Mouse (Mus musculus) stomach, postnatal 0 days (tissue): ENCODE measurements around the gene Fut9. TPM values are rescaled to one million over a fixed set of nuclear protein-coding genes. Genes with fewer than 3 reads are reported as not detected.

ENCODE experiments used
- ATAC-seq: fragments of 200-750 bp; cut with Nextera tagmentation; 2 replicates; pipeline ENCODE4 v1.8.0; 2017; ENCODE audit not compliant: low FRiP score, low TSS enrichment
- DNase-seq: peaks from one replicate; pipeline ENCODE4 v3.0.0-alpha.2; 2016; ENCODE audit warnings: low spot score
- H3K27ac ChIP-seq: fragments of 300-500 bp; sonication (generic); replicated peaks from 2 replicates; pipeline ENCODE4 v1.5.1; 2014; ENCODE audit warnings: mild to moderate bottlenecking, control low read depth
- H3K27me3 ChIP-seq: fragments of 300-500 bp; sonication (generic); 2 replicates; pipeline ENCODE4 v1.6.1; 2014; ENCODE audit warnings: low read length; ENCODE audit not compliant: control insufficient read depth, insufficient read depth
- H3K36me3 ChIP-seq: fragments of 300-500 bp; sonication (generic); 2 replicates; pipeline ENCODE4 v1.6.1; 2014; ENCODE audit warnings: low read length, mixed read lengths; ENCODE audit not compliant: control insufficient read depth, insufficient read depth
- H3K4me1 ChIP-seq: fragments of 300-500 bp; sonication (generic); replicated peaks from 2 replicates; pipeline ENCODE4 v1.6.1; 2014; ENCODE audit warnings: antibody characterized with exemption; ENCODE audit not compliant: control insufficient read depth, insufficient read depth
- H3K4me2 ChIP-seq: fragments of 300-500 bp; sonication (generic); replicated peaks from 2 replicates; pipeline ENCODE4 v1.6.1; 2014; ENCODE audit warnings: low read depth, mild to moderate bottlenecking, control low read depth, moderate library complexity
- H3K4me3 ChIP-seq: fragments of 300-500 bp; sonication (generic); 2 replicates; pipeline ENCODE4 v1.5.1; 2014; ENCODE audit warnings: low read depth, low read length, control low read depth
- H3K9ac ChIP-seq: fragments of 300-500 bp; sonication (generic); 2 replicates; pipeline ENCODE4 v1.6.1; 2014; ENCODE audit warnings: mild to moderate bottlenecking, low read length, control low read depth, mixed read lengths
- H3K9me3 ChIP-seq: fragments of 300-500 bp; sonication (generic); 2 replicates; pipeline ENCODE4 v1.6.1; 2016; ENCODE audit warnings: low read length; ENCODE audit not compliant: control insufficient read depth
- CTCF ChIP-seq: IDR thresholded peaks from 2 replicates; pipeline ENCODE4 v1.5.1; 2016; ENCODE audit warnings: antibody characterized with exemption, low read depth, mild to moderate bottlenecking, moderate library complexity
- EP300 ChIP-seq: optimal IDR thresholded peaks from 2 replicates; pipeline ENCODE3; 2016; ENCODE audit warnings: antibody characterized with exemption
- whole genome bisulfite sequencing: fragments of 180-500 bp; shearing (Covaris S2); extraction: QIAGEN DNeasy Blood & Tissue Kit; methylation state at CpG from one replicate; pipeline ENCODE4 v1.1.7; 2014; 5-methylcytosine and 5-hydroxymethylcytosine counted together
- polyA plus RNA-seq: library from polyadenylated mRNA; unstranded; fragments of >200 nt; fragmentation: Nextera tagmentation; extraction: Ambion mirVana; gene quantifications from 2 replicates; pipeline ENCODE4 v1.2.1, GENCODE M21; 2015

The Fut9 gene
- polyA plus RNA-seq, 1 experiment from 2014 or later: 0.62 TPM

DNA sequence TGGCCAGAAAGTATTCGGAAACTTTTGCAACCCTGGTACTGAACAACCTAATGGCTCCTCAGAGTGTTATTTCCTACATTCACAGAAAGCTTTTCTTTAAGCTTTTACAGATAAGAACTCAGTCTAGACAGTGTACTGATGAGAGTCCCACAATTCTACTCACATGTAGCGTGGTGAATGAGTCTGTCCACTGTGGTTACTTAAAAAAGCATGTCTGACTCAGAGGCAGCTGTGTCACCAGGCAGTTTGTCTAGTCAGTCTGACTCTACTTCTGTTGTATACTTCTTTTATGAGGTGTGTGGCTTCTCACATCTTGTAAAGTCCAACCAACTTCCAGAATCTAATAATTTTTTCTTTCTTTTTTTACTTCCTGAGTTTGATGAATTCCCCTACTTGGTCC is 154.5 kb downstream of the Fut9 start:
- no peaks in the 10 kb centered on the region for H3K27me3 ChIP-seq
- ATAC-seq: no peak
- WGBS: 78% methylated on average over 2 of the region's 2 CpGs
- DNase-seq: no peak
- no peaks in the 10 kb centered on the region for H3K36me3 ChIP-seq
- H3K4me3 ChIP-seq: no peak overlapping the region
- H3K9ac ChIP-seq: no peak overlapping the region
- H3K9me3 ChIP-seq: no peaks in the 10 kb centered on the region
- no peak for TF ChIP-seq CTCF
- TF ChIP-seq EP300: no peak
- no peak overlapping the region for H3K4me2 ChIP-seq
- no peaks in the 10 kb centered on the region for H3K4me1 ChIP-seq
- no peak overlapping the region for H3K27ac ChIP-seq

DNA sequence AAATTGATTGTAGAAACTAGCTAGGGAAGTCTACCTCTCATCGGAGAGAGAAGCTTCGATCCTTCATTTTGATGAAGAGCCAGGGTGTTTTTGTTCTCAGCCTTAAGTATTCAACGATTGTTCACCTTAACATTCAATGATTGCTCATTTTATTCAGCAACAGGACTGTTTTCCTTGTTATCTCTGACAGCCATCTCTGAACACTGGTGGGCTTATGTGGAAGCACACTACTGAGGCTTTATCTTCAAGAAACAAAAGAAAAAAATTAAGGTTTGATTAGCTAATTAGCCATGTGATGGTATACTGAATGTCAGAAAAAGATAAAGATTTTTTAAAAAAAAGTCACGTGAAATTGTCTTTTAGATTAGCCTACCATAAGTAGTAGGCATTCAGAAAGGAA is 158.1 kb downstream of the Fut9 start:
- H3K4me3 ChIP-seq: no peak overlapping the region
- DNase-seq (no peak), ATAC-seq (no peak)
- no peaks in the 10 kb centered on the region for H3K4me1 ChIP-seq
- no peak overlapping the region for H3K9ac ChIP-seq
- no peaks in the 10 kb centered on the region for H3K36me3 ChIP-seq
- H3K27ac ChIP-seq: no peak overlapping the region
- TF ChIP-seq EP300 (no peak), CTCF (no peak)
- H3K9me3 ChIP-seq: no peaks in the 10 kb centered on the region
- H3K4me2 ChIP-seq: no peak overlapping the region
- H3K27me3 ChIP-seq: no peaks in the 10 kb centered on the region
- 80% methylated on average over 4 of the region's 4 CpGs for WGBS

- Histone ChIP-seq H3K36me3 (no peaks in the 10 kb centered on the region), H3K27ac (no peak overlapping the region), H3K27me3 (no peaks in the 10 kb centered on the region), H3K4me2 (no peak overlapping the region), H3K9ac (no peak overlapping the region), H3K9me3 (no peaks in the 10 kb centered on the region), H3K4me1 (no peaks in the 10 kb centered on the region), H3K4me3 (no peak overlapping the region)
- TF ChIP-seq CTCF: no peak
- DNase-seq (no peak), ATAC-seq (no peak)
- WGBS: 63% methylated on average over 2 of the region's 2 CpGs
Measured at GRCm38 (mm10) chr4:25633262-25633661, 166.8 kb downstream of the Fut9 start.

- no peak for DNase-seq
- TF ChIP-seq CTCF: no peak
- TF ChIP-seq EP300: no peak
Measured at GRCm38 (mm10) chr4:25628113-25628512, 171.9 kb downstream of the Fut9 start.

GRCm38 (mm10) chr4:25627467-25627866 is 172.6 kb downstream of the Fut9 start:
- WGBS: 85% methylated on average over 9 of the region's 9 CpGs
- H3K27me3 ChIP-seq: no peaks in the 10 kb centered on the region
- no peak overlapping the region for H3K9ac ChIP-seq
- no peak overlapping the region for H3K4me3 ChIP-seq
- TF ChIP-seq CTCF (peak; percentile 7; the same call in 1 of the 2 replicates), EP300 (no peak)
- no peak for ATAC-seq
- no peaks in the 10 kb centered on the region for H3K9me3 ChIP-seq
- DNase-seq: no peak
- H3K36me3 ChIP-seq: no peaks in the 10 kb centered on the region
- no peaks in the 10 kb centered on the region for H3K4me1 ChIP-seq
- H3K27ac ChIP-seq: no peak overlapping the region
- H3K4me2 ChIP-seq: no peak overlapping the region

More at GRCm38 (mm10) chr4:25628113-25628512, 171.9 kb downstream of the Fut9 start:
- Histone ChIP-seq H3K9me3 (no peaks in the 10 kb centered on the region), H3K27me3 (no peaks in the 10 kb centered on the region), H3K4me2 (no peak overlapping the region), H3K36me3 (no peaks in the 10 kb centered on the region), H3K9ac (no peak overlapping the region), H3K4me3 (no peak overlapping the region), H3K27ac (no peak overlapping the region), H3K4me1 (no peaks in the 10 kb centered on the region)
- no peak for ATAC-seq
- WGBS: 58% methylated on average over 5 of the region's 5 CpGs

DNA sequence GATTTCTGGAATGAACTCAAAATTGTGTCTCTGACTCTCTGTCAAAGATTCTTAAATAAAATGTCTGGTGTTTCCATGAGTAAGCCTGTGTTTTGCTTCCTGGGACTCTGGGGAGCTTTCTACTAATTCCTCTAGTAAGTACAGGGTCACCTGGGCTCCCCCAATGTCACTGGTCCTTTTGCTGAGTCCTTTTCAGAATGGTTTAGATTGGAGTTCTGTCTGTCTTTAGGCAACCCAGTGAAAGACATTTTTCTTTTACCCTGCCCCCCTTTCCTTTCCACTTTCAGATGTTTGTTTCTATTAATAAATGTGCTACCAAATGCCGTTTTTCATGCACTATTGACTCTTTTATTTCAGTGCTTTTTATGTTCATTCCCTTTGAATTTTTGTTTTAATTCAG is 173.0 kb downstream of the Fut9 start:
- Histone ChIP-seq H3K27me3 (no peaks in the 10 kb centered on the region), H3K9ac (no peak overlapping the region), H3K4me2 (no peak overlapping the region), H3K4me3 (no peak overlapping the region), H3K36me3 (no peaks in the 10 kb centered on the region), H3K4me1 (no peaks in the 10 kb centered on the region), H3K9me3 (no peaks in the 10 kb centered on the region), H3K27ac (no peak overlapping the region)
- ATAC-seq (no peak), DNase-seq (no peak)
- 35% methylated on average over 1 of the region's 1 CpGs for WGBS
- TF ChIP-seq CTCF (no peak), EP300 (no peak)
